Mouse (Mus musculus) large intestine, adult 2 months (tissue): Measurements from ENCODE around the gene Fgfr1op. TPM values are rescaled to one million over a fixed set of nuclear protein-coding genes. Genes with fewer than 3 reads are reported as not detected.

Experiments
- polyA plus RNA-seq: library from polyadenylated mRNA; depleted of rRNA; stranded (reverse); fragments of >200 nt; gene quantifications from 2 replicates; pipeline ENCODE4 v1.2.3, GENCODE M21; 2012; rRNA removed

Gene Fgfr1op
- polyA plus RNA-seq, 1 experiment: 2.6 TPM

Other genes starting within 250 kb of the Fgfr1op start
- 2.3 and 3.1 TPM in 2 replicates for gene Tagap, start 239.5 kb upstream of the Fgfr1op start, polyA plus RNA-seq
- 57.7 and 71.7 TPM in 2 replicates for gene Rsph3a, start 219.9 kb upstream of the Fgfr1op start, polyA plus RNA-seq
- gene Gm49673, start 17.7 kb upstream of the Fgfr1op start, polyA plus RNA-seq: 0.43 TPM in 1 of 2 replicates, not detected in the other
- gene Rnaset2a, start 17.4 kb upstream of the Fgfr1op start, polyA plus RNA-seq: 39.2 and 62.1 TPM in 2 replicates
- gene Ccr6, start 70.5 kb downstream of the Fgfr1op start, polyA plus RNA-seq: 7.1 and 7.8 TPM in 2 replicates
- gene Mpc1, start 117.4 kb downstream of the Fgfr1op start, polyA plus RNA-seq: 155 and 174 TPM in 2 replicates
- gene Sft2d1, start 145.6 kb downstream of the Fgfr1op start, polyA plus RNA-seq: 84.2 and 105 TPM in 2 replicates
- 0.15 and 0.16 TPM in 2 replicates for gene Prr18, start 172.0 kb downstream of the Fgfr1op start, polyA plus RNA-seq
- gene T2, start 190.5 kb downstream of the Fgfr1op start, polyA plus RNA-seq: 0.14 and 0.17 TPM in 2 replicates